Mouse (Mus musculus): ENCODE data around the gene Slc22a20.

The Slc22a20 gene

GRCm38 (mm10) chr19:5986043-5986442, at the start of gene Slc22a20:
Slc22a20 (minus strand) TSS chr19:5986143.
- DNase-seq (ENCODE audit: low spot score), result no peak

DNA sequence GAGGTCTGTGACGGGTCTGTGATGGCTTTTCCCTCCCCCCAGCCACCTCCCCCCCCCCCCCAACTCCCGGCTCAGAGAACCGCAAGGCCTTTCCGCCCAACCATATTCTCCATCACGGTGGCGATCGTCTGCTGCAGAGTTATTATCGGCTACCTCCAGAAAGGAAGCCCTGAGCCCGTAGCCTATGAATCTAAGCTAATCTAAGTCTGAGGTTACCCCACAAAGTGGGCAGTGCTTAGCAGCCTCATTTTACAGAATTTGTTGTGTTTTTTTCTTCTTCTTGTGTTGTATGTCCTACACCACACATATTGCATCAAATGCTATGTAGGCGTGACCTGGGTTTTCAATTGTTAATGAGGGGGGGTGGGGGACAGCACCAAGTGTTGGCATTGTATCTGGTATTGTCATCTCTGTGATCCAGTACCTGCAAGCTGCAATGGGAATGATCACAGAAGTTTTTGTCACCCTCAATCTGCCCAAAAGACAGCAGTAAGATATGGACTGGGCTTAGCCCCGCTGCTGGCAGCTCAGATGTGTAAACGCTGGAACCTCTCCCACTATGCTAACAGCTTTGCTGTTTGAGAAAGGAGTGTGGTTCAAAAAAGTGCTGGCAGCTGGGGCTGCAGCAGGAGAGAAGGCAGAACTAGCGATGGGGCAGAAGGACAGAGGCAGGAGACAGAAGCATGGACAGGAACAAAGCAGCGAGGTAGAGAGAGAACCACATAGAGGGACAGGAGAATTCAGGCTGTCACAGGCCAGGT, 44.8 kb upstream of the Slc22a20 start:
- DNase-seq (ENCODE audit: low spot score), result no peak

DNA sequence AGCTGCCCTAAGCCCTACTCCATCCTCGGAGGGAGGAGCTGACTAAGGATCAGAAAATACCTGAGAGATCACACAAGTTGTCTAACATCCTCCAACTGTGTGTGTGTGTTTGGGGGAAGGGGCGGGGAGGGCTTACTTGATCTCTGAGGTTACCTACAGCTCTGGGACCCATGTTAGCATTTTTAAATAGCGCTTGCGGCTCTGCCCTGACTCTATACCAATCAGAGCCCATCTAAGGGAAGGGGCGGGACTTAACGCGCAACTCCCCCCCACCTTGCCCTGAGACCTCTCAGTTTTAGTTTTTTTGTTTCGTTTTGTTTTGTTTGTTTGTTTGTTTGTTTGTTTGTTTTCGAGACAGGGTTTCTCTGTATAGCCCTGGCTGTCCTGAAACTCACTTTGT, 43.5 kb upstream of the Slc22a20 start:
- DNase-seq (ENCODE audit: low spot score), result no peak

- no peak for DNase-seq (ENCODE audit: low spot score)
Observed at GRCm38 (mm10) chr19:6028991-6029390, 43.0 kb upstream of the Slc22a20 start.

- no peak for DNase-seq (ENCODE audit: low spot score)
Observed at GRCm38 (mm10) chr19:6023930-6024329, 38.0 kb upstream of the Slc22a20 start.

GRCm38 (mm10) chr19:6023059-6023458, 37.1 kb upstream of the Slc22a20 start:
- DNase-seq (ENCODE audit: low spot score), result no peak

DNA sequence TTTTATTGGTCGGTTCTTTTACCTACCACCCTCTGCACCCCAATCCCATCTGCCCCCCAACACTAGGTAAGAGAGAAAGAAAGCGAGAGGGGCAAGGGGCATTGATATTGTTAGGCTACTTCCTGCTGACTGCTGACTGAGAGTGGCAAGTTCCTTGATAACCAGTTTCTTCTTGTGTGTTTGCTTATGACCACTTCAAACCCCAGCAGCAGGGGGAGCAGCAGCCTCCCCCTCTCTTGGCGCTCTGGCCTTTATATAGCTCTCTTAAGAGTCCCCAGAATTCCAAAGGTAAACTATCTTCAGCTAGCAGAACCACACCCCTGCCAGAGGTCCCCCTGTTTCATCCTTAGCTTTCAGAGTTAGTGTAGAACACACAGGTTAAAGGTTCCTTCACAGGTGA, 34.3 kb upstream of the Slc22a20 start:
- DNase-seq (ENCODE audit: low spot score), result no peak

- DNase-seq (ENCODE audit: low spot score), result peak; percentile 84
Observed at GRCm38 (mm10) chr19:6018142-6019089, 32.5 kb upstream of the Slc22a20 start.

- DNase-seq (ENCODE audit: low spot score), result no peak
Observed at GRCm38 (mm10) chr19:6016532-6016931, 30.6 kb upstream of the Slc22a20 start.

GRCm38 (mm10) chr19:6015511-6016315, 29.8 kb upstream of the Slc22a20 start, which contains the start of gene Capn1:
Capn1 (minus strand) TSS chr19:6015897.
- DNase-seq (ENCODE audit: low spot score), result peak; percentile 61

DNA sequence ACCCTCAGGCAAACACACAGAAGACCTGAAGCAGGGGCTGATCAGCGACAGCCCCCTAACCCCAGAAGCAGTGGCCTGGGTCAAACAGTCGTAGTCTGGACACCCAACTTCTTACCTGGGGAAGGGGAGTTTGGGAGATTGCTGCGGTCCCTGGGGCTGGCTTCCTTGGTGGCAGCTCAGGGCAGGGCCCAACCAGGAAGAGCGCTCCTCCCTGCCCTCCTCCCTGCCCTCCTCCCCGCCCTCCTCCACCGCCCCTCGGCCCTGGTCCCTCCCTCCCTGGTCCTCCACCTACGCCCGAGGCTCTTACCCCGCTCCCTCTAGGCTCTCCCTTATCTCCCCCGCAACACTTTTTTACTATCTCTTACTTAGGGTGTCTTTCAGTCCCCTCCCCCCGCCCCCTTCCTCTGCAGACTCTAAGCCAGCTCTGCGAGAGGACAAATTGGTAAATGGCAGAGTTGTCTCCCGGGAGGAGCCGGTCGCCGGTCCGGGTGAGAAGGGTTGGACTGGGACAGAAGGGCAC, 29.1 kb upstream of the Slc22a20 start:
- DNase-seq (ENCODE audit: low spot score), result peak; percentile 45

DNA sequence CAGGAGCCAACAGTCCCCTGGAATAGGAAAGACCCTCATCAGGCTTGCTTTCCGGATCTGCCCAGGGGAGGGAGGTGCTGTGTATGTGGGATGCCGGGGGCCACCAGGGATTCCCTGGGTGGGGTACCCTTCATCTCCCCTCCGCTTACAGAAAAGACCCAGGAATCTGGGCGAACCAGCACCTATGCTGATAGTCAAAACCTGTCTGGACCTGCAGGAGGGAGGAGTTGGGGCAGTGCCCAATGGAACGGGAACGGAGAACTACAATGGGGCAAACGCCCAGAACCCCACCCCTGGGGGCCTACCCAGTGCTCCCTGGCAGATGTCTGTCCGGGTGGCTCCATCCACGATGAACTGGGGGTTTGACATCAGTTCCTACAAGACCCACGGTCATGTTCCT, 27.7 kb upstream of the Slc22a20 start:
- peak; percentile 64 for DNase-seq (ENCODE audit: low spot score)

DNA sequence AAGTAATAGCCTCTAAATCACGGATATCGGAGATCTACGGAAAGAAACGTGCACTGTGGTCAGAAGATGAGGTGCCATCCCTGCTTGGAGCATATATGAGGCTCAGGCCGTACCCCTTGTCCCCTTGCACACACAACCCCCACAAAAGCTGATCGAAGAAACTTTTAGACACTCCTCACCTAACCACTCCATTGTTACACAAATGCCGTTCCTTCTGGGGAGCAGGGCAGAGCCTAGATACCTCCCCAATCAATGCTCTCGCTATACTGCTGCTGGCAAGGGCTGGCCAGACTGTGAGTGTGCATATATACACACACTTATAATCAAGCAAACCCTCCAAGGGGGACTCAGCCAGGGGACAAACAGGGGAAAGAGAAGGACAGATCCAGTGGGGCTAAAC, 23.2 kb upstream of the Slc22a20 start:
- DNase-seq (ENCODE audit: low spot score), result no peak

GRCm38 (mm10) chr19:6007013-6007412, 21.1 kb upstream of the Slc22a20 start:
- no peak for DNase-seq (ENCODE audit: low spot score)

- no peak for DNase-seq (ENCODE audit: low spot score)
Observed at GRCm38 (mm10) chr19:6005541-6005940, 19.6 kb upstream of the Slc22a20 start.

GRCm38 (mm10) chr19:5999969-6000368, 14.0 kb upstream of the Slc22a20 start:
- DNase-seq (ENCODE audit: low spot score), result no peak

DNA sequence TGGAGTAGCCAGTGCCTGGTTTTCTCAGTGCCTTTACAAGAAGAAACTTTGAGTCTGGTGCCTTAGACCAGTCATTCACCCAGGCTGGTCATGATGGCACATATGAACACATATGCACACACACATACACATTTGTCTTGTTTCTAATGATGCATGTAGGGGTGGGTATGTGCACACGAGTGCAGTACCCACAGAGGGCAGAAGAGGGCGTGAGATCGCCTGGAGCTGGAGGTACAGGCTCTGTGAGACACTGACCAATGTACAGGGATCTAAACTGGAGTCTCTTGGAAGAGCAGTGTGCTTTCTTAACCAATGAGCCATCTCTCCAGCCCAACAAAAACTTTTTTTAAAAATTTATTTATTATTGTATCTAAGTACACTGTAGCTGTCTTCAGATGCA, 12.2 kb upstream of the Slc22a20 start:
- DNase-seq (ENCODE audit: low spot score), result no peak

GRCm38 (mm10) chr19:5994711-5995110, 8.8 kb upstream of the Slc22a20 start:
- DNase-seq (ENCODE audit: low spot score), result no peak

GRCm38 (mm10) chr19:5992012-5992411, 6.1 kb upstream of the Slc22a20 start:
- no peak for DNase-seq (ENCODE audit: low spot score)

DNA sequence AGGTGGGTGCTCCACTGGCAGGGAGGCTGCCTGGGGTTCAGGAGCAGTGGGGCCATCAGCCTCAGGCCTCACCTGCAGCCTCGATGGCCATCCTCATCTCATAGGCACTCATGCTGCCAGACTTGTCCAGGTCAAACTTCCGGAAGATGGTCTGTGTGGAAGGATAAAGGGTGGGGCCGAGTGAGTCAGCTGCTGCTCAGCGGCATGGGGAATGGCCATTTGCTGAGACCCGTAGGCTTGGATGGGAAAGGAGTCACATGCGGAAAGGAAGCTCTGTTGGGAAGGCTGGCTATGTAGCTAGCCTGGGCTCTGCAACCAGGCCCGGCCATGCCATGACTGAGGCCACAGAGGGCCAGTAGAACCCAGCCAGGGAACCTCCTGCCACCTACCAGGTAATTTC, 5.5 kb upstream of the Slc22a20 start:
- DNase-seq (ENCODE audit: low spot score), result no peak

DNA sequence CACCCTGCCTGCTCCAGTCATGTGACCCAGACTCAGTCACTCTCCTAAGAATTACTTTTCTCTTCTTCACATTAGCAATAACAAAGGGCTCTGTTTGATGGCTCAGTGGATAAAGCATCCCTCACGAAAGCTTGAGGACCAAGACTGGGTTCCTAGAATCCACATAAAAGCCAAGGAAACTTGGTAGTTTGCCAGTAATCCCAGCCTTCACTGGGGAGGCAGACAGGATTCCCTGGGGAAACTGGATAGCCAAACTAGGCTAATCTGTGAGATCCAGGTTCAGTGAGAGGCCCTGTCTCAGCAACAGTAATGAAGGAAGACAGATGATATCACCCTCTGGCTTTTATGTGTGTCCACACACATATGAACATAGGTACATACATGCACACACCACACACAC, 5.0 kb upstream of the Slc22a20 start:
- no peak for DNase-seq (ENCODE audit: low spot score)

DNA sequence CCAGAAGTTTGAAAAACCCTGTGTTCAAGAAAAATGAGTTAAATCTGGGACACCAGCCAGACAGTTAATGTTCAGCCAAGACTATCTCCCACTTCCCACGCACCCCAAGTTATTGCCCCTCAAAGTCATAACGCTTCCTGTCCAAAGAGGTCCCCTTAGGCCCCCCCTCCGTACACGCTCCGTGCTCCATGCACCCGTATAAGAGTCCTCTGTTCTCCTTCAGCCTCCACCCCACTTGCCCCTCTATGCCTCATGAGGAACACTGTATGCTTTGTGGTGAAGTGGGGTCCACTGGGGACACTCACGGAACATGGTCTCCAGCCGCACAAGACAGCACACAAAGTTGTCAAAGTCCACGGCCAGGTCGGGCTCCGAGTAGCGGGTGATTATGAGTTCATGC, 4.1 kb upstream of the Slc22a20 start:
- DNase-seq (ENCODE audit: low spot score), result no peak

Data from urinary bladder, postnatal 25 days (tissue).